8 mouse cellular contexts compared by ENCODE assay signal in genomic region chr13:56112980-56113379, GRCm38 (mm10). TPM values are rescaled to one million over a fixed set of nuclear protein-coding genes. Genes with fewer than 3 reads are reported as not detected.
DNase-seq lines count a peak whose midpoint lies in the region; ATAC-seq and TF ChIP-seq lines count a peak whose summit lies in the region.

No protein-coding gene starts in this region.

- no peak overlapping the region for H3K9ac ChIP-seq in forebrain, embryonic 11.5 days (ENCODE audit: low read length)
- no peak overlapping the region for H3K9ac ChIP-seq in forebrain, embryonic 15.5 days (replicated peaks)

- WGBS in forebrain, embryonic 10.5 days = 62% methylated on average over 13 of the region's 13 CpGs
- 62% methylated on average over 13 of the region's 13 CpGs for WGBS in forebrain, embryonic 11.5 days
- WGBS in forebrain, embryonic 15.5 days = 50% methylated on average over 13 of the region's 13 CpGs
- 17% methylated on average over 13 of the region's 13 CpGs for WGBS in olfactory bulb, adult 2 months

- H3K4me3 ChIP-seq in forebrain, embryonic 10.5 days = no peak overlapping the region
- H3K4me3 ChIP-seq in forebrain, embryonic 11.5 days (ENCODE audit: low read depth, low read length) = no peak overlapping the region
- no peak overlapping the region for H3K4me3 ChIP-seq in left cerebral cortex, adult 2 months
- H3K4me3 ChIP-seq in forebrain, embryonic 15.5 days = no peak overlapping the region
- H3K4me3 ChIP-seq in olfactory bulb, adult 2 months (ENCODE audit: insufficient read depth, low read depth, low read length) = no peak overlapping the region

- H3K36me3 ChIP-seq in forebrain, embryonic 10.5 days (replicated peaks) = peaks cover 99% of the 10 kb centered on the region
- no peaks in the 10 kb centered on the region; the same call in none of the 2 replicates for H3K36me3 ChIP-seq in forebrain, embryonic 11.5 days (ENCODE audit: control insufficient read depth, insufficient read depth, low read length)
- peaks cover 4% of the 10 kb centered on the region for H3K36me3 ChIP-seq in forebrain, embryonic 15.5 days

- H3K27ac ChIP-seq in forebrain, embryonic 10.5 days = peak overlapping the region; percentile 37; the same call in 1 of the 2 replicates
- no peak overlapping the region for H3K27ac ChIP-seq in forebrain, embryonic 11.5 days (ENCODE audit: low read depth, low read length)
- peak overlapping the region; percentile 47 for H3K27ac ChIP-seq in left cerebral cortex, adult 2 months
- 0 out of 2 replicates have a peak overlapping the region, but pooled peaks have one; percentile 4 for H3K27ac ChIP-seq in forebrain, embryonic 15.5 days (replicated peaks)
- peak overlapping the region; percentile 67 for H3K27ac ChIP-seq in olfactory bulb, adult 2 months (ENCODE audit: insufficient read depth, low read depth, low read length)

- no peak for TF ChIP-seq POLR2A in olfactory bulb, adult 2 months (IDR thresholded peaks at IDR 0.05; ENCODE audit: insufficient read depth, low read depth, low read length)

- TF ChIP-seq CTCF in left cerebral cortex, adult 2 months (IDR thresholded peaks at IDR 0.05) = no peak
- TF ChIP-seq CTCF in olfactory bulb, adult 2 months (IDR thresholded peaks at IDR 0.05; ENCODE audit: insufficient read depth, low read depth, low read length) = no peak

- peaks cover 70% of the 10 kb centered on the region for H3K4me1 ChIP-seq in forebrain, embryonic 10.5 days
- H3K4me1 ChIP-seq in forebrain, embryonic 11.5 days (replicated peaks; ENCODE audit: control insufficient read depth, insufficient read depth, low read length) = peaks cover 6% of the 10 kb centered on the region; the same call in 1 of the 2 replicates
- H3K4me1 ChIP-seq in forebrain, embryonic 15.5 days = peaks cover 52% of the 10 kb centered on the region
- H3K4me1 ChIP-seq in olfactory bulb, adult 2 months (ENCODE audit: control insufficient read depth, insufficient read depth, low read length) = peaks cover 67% of the 10 kb centered on the region

- H3K4me2 ChIP-seq in forebrain, embryonic 11.5 days (ENCODE audit: low read depth, low read length, severe bottlenecking) = no peak overlapping the region
- H3K4me2 ChIP-seq in forebrain, embryonic 15.5 days (replicated peaks) = no peak overlapping the region

- no peaks in the 10 kb centered on the region for H3K27me3 ChIP-seq in forebrain, embryonic 10.5 days (ENCODE audit: poor library complexity, severe bottlenecking)
- no peaks in the 10 kb centered on the region for H3K27me3 ChIP-seq in forebrain, embryonic 11.5 days (ENCODE audit: control insufficient read depth, insufficient read depth, low read length)
- no peaks in the 10 kb centered on the region for H3K27me3 ChIP-seq in forebrain, embryonic 15.5 days

- no peak for DNase-seq in forebrain, embryonic 10.5 days (ENCODE audit: extremely low spot score, low spot score)
- no peak for DNase-seq in forebrain, embryonic 11.5 days (ENCODE audit: low spot score)
- DNase-seq in left cerebral cortex, adult 2 months (ENCODE audit: extremely low spot score in 1 of 2, low spot score in 2 of 2) = peak in 1 of 2 experiments; percentile 51
- DNase-seq in left cerebral cortex, adult 11 months (ENCODE audit: low spot score) = no peak
- DNase-seq in ovary, adult 18-20 months (ENCODE audit: low spot score) = no peak
- DNase-seq in urinary bladder, adult 2 months (ENCODE audit: low spot score) = no peak

- no peak for ATAC-seq in forebrain, embryonic 11.5 days (replicated peaks; ENCODE audit: low FRiP score)
- no peak for ATAC-seq in forebrain, embryonic 15.5 days (replicated peaks)

- H3K9me3 ChIP-seq in forebrain, embryonic 10.5 days = no peaks in the 10 kb centered on the region
- H3K9me3 ChIP-seq in forebrain, embryonic 11.5 days (ENCODE audit: control insufficient read depth, low read length) = no peaks in the 10 kb centered on the region
- H3K9me3 ChIP-seq in forebrain, embryonic 15.5 days = no peaks in the 10 kb centered on the region

- intact Hi-C loops in left cerebral cortex, adult 2 months (cut with DNase I) = no loop called here

RNA-seq across cellular contexts. Expression of gene H2afy, which starts 23.2 kb away (rescaled TPM):
- 554 and 558 TPM in 2 replicates for polyA plus RNA-seq in forebrain, embryonic 10.5 days (2016; fragmentation: Nextera tagmentation; extraction: Ambion mirVana)
- 685 and 702 TPM in 2 replicates for polyA plus RNA-seq in forebrain, embryonic 11.5 days (2014; fragmentation: Nextera tagmentation; extraction: Ambion mirVana)
- 100 to 1,000 TPM; 107 to 111 TPM for total RNA-seq in left cerebral cortex, adult 2 months (2021)
- polyA plus RNA-seq in forebrain, embryonic 15.5 days (2015; fragmentation: Nextera tagmentation; extraction: Ambion mirVana) = 424 and 456 TPM in 2 replicates
- polyA plus RNA-seq in olfactory bulb, adult 2 months (2012; ENCODE audit: insufficient read depth, insufficient read length, low replicate concordance, missing spikeins) = 408 TPM in 1 of 2 replicates, not detected in the other
- 141 and 146 TPM in 2 replicates for polyA plus RNA-seq in urinary bladder, adult 2 months (2012; rRNA removed)
